Mouse (Mus musculus) erythroblast, embryonic 14.5 days (primary cell): ENCODE measurements around the gene Tmem94. TPM values are rescaled to one million over a fixed set of nuclear protein-coding genes. Genes with fewer than 3 reads are reported as not detected.
A peak's percentile ranks its signal among the peaks of the same experiment; 100 is the strongest.

Source experiments
- H3K27me3 ChIP-seq: 2 replicates; pipeline ENCODE4 v1.6.1; 2012; ENCODE audit warnings: inconsistent platforms; ENCODE audit not compliant: control insufficient read depth
- H3K36me3 ChIP-seq: 2 replicates; pipeline ENCODE4 v1.6.1; 2012; ENCODE audit warnings: mild to moderate bottlenecking, inconsistent platforms; ENCODE audit not compliant: control insufficient read depth
- H3K4me1 ChIP-seq: 2 replicates; pipeline ENCODE4 v1.6.1; 2012; ENCODE audit warnings: inconsistent platforms; ENCODE audit not compliant: control insufficient read depth
- H3K4me3 ChIP-seq: replicated peaks from 2 replicates; pipeline ENCODE3; 2012; ENCODE audit warnings: moderate library complexity, mild to moderate bottlenecking, inconsistent platforms
- H3K9me3 ChIP-seq: 2 replicates; pipeline ENCODE4 v1.6.1; 2012; ENCODE audit warnings: low read length, inconsistent platforms, mixed read lengths; ENCODE audit not compliant: control insufficient read depth
- GATA1 ChIP-seq: IDR thresholded peaks from 2 replicates; pipeline ENCODE4 v1.6.1; 2012; ENCODE audit warnings: low read length, inconsistent platforms, mixed read lengths
- TAL1 ChIP-seq: IDR thresholded peaks from 3 replicates; pipeline ENCODE4 v1.6.1; 2012; ENCODE audit warnings: low read length, inconsistent platforms, mixed read lengths
- polyA plus RNA-seq: library from polyadenylated mRNA; stranded (reverse); fragments of >175 nt; gene quantifications from 2 replicates; pipeline ENCODE4 v1.2.3, GENCODE M21; 2012

The Tmem94 gene
- polyA plus RNA-seq, 1 experiment = 6.1 TPM

GRCm38 (mm10) chr11:115812095-115812494, 46.9 kb downstream of the Tmem94 start:
- Histone ChIP-seq H3K36me3 (peaks cover 71% of the 10 kb centered on the region), H3K27me3 (peaks cover 3% of the 10 kb centered on the region), H3K9me3 (no peaks in the 10 kb centered on the region), H3K4me1 (peaks cover 87% of the 10 kb centered on the region), H3K4me3 (peak overlapping the region; percentile 94)
- TF ChIP-seq TAL1 (no peak), GATA1 (no peak)

GRCm38 (mm10) chr11:115812533-115813420, 47.5 kb downstream of the Tmem94 start:
- H3K27me3 ChIP-seq = peaks cover 3% of the 10 kb centered on the region

GRCm38 (mm10) chr11:115813507-115814296, 48.5 kb downstream of the Tmem94 start, which contains the start of gene Caskin2:
TSS of gene Caskin2 (minus strand) at chr11:115813639.
- H3K4me1 ChIP-seq = peaks cover 71% of the 10 kb centered on the region
- peaks cover 69% of the 10 kb centered on the region for H3K36me3 ChIP-seq
- H3K9me3 ChIP-seq = no peaks in the 10 kb centered on the region
- peak within 1 kb of the TSS; percentile 94 for H3K4me3 ChIP-seq
- peaks cover 3% of the 10 kb centered on the region for H3K27me3 ChIP-seq
- TF ChIP-seq GATA1 (no peak), TAL1 (no peak; the same call in 2 of the 3 replicates)

More at GRCm38 (mm10) chr11:115812533-115813420, 47.5 kb downstream of the Tmem94 start:
- Histone ChIP-seq H3K9me3 (no peaks in the 10 kb centered on the region), H3K4me1 (peaks cover 80% of the 10 kb centered on the region), H3K4me3 (peak overlapping the region; percentile 94), H3K36me3 (peaks cover 70% of the 10 kb centered on the region)
- TF ChIP-seq GATA1 = no peak
- TF ChIP-seq TAL1 = no peak

GRCm38 (mm10) chr11:115814605-115815450, 49.6 kb downstream of the Tmem94 start, which contains the start of gene Tsen54:
TSS of gene Tsen54 (plus strand) at chr11:115814724.
- no peaks in the 10 kb centered on the region for H3K9me3 ChIP-seq
- peak within 1 kb of the TSS; percentile 94 for H3K4me3 ChIP-seq
- H3K36me3 ChIP-seq = peaks cover 63% of the 10 kb centered on the region
- TF ChIP-seq GATA1 (no peak), TAL1 (no peak)
- peaks cover 60% of the 10 kb centered on the region for H3K4me1 ChIP-seq
- H3K27me3 ChIP-seq = peaks cover 3% of the 10 kb centered on the region

- Histone ChIP-seq H3K36me3 (peaks cover 63% of the 10 kb centered on the region), H3K9me3 (no peaks in the 10 kb centered on the region), H3K4me1 (peaks cover 43% of the 10 kb centered on the region), H3K27me3 (peaks cover 3% of the 10 kb centered on the region), H3K4me3 (no peak overlapping the region)
- TF ChIP-seq GATA1 = no peak
- no peak for TF ChIP-seq TAL1
Measured at GRCm38 (mm10) chr11:115817331-115817730, 52.1 kb downstream of the Tmem94 start.

GRCm38 (mm10) chr11:115819915-115820623, 54.8 kb downstream of the Tmem94 start:
- peaks cover 44% of the 10 kb centered on the region for H3K4me1 ChIP-seq
- TF ChIP-seq TAL1 (no peak), GATA1 (no peak)

GRCm38 (mm10) chr11:115821001-115821400, 55.8 kb downstream of the Tmem94 start:
- peaks cover 34% of the 10 kb centered on the region for H3K4me1 ChIP-seq
- TF ChIP-seq TAL1 (no peak), GATA1 (no peak)
- H3K9me3 ChIP-seq = no peaks in the 10 kb centered on the region
- H3K27me3 ChIP-seq = no peaks in the 10 kb centered on the region
- peaks cover 63% of the 10 kb centered on the region for H3K36me3 ChIP-seq
- no peak overlapping the region for H3K4me3 ChIP-seq

More at GRCm38 (mm10) chr11:115819915-115820623, 54.8 kb downstream of the Tmem94 start:
- Histone ChIP-seq H3K4me3 (no peak overlapping the region), H3K27me3 (no peaks in the 10 kb centered on the region), H3K36me3 (peaks cover 68% of the 10 kb centered on the region), H3K9me3 (no peaks in the 10 kb centered on the region)
